Mouse (Mus musculus): ENCODE results near the gene Vps51. TPM values are rescaled to one million over a fixed set of nuclear protein-coding genes. Genes with fewer than 3 reads are reported as not detected.
A peak's percentile ranks its signal among the peaks of the same experiment; 100 is the strongest.

Vps51 gene
- polyA plus RNA-seq, 1 experiment, result 95.4 TPM

DNA sequence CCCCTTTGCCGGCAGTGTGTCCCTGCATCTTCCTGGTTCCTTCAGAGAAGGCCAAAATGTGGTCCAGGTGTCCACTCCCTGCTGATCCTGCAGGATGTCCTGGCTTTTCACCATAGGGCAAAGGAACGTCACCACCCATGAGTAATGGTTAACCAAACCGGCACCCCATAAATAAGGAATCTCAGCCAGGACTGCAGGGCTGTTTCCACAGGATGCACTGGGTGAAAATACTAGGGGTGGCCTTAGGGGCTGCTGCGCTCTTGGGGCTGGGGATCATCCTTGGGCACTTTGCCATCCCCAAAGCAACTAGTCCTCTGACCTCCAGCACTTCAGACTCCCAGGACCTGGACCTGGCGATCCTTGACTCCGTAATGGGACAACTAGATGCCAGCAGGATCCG is 28.6 kb upstream of the Vps51 start, which contains the start of gene Naaladl1:
Naaladl1 (plus strand) TSS at position 197 of the 400 bp plus-strand sequence.
- no peak for TF ChIP-seq POLR2A (IDR thresholded peaks at IDR 0.05; ENCODE audit: borderline replicate concordance, extremely low read depth, insufficient read depth, insufficient read length, poor library complexity, severe bottlenecking)
- TF ChIP-seq CTCF (IDR thresholded peaks at IDR 0.05; ENCODE audit: borderline replicate concordance, extremely low read depth, insufficient read depth, insufficient read length), result no peak
- DNase-seq (ENCODE audit: low read depth), result no peak

DNA sequence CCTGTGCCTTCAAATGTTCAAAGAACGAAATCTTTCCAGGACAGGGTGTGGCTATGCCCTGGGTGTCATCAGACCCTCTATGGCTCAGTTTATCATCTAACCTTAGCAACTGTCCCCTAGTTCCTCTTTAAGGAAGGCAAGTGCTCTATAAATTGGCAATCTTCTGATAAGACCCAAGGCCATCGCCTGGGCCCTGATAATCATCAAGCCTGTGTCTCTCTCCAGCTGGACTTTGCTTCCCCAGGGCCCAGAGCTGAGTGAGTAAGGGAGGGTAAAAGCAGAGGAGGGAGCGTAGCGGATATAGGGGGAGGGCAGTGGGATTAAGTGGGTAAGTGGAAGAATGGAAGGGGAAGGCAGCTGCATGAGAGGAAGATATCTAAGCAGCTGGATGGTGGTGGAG is 27.4 kb upstream of the Vps51 start:
- TF ChIP-seq CTCF (IDR thresholded peaks at IDR 0.05; ENCODE audit: borderline replicate concordance, extremely low read depth, insufficient read depth, insufficient read length) (no peak), POLR2A (IDR thresholded peaks at IDR 0.05; ENCODE audit: borderline replicate concordance, extremely low read depth, insufficient read depth, insufficient read length, poor library complexity, severe bottlenecking) (no peak)
- no peak for DNase-seq (ENCODE audit: low read depth)

DNA sequence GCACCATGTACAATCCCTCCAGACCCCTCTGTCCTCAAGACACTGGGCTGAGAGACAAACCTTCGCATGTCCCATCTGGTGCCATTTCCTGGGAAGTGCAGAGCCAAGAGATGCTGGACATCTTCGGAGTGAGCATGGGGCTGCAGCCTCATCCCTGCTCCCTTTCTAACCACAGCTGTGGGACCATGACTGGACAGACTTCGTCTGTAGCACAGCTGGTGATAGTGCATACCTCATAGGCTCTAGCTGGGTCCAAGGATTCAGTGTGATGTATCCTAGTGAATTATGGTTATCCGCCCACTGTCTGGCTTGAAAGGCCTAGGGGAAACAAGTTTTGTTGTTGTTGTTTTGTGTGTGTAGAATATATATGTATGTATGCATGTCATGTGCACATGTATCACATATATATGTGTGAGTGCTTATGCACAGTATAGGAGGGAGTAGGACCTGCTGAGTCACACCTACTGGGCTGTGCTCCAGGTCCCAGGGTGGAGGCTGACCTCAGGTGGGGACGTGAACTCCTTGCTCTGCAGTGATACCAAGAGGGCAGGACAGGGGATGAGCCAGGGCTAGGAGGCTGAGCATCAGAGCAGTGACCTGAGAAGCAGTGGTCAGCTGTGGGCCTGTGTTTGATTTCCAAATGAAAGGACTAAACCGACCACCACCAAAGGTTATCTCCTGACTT is 25.3 kb upstream of the Vps51 start:
- TF ChIP-seq POLR2A (IDR thresholded peaks at IDR 0.05; ENCODE audit: borderline replicate concordance, extremely low read depth, insufficient read depth, insufficient read length, poor library complexity, severe bottlenecking) (no peak), CTCF (IDR thresholded peaks at IDR 0.05; ENCODE audit: borderline replicate concordance, extremely low read depth, insufficient read depth, insufficient read length) (no peak)
- DNase-seq (ENCODE audit: low read depth), result no peak

DNA sequence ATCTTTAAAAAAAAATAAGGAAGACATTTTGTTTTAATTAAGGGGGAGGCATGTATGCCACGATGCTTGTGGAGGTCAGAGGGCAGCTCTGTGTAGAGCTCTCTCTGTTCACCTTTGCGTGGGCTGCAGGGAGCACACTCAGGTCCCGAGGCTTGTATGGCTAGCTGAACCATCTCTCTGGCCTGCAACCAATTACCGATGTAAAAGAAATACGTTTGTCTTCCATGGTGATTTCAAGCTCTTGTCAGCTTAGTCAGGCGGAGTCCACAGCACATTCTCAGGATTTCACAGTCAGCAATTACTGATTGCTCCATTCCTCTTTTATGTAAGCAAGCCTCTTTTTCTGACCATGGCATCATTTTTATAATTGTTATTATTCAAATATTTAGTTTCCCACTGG is 24.2 kb upstream of the Vps51 start:
- TF ChIP-seq CTCF (IDR thresholded peaks at IDR 0.05; ENCODE audit: borderline replicate concordance, extremely low read depth, insufficient read depth, insufficient read length), result no peak
- TF ChIP-seq POLR2A (IDR thresholded peaks at IDR 0.05; ENCODE audit: borderline replicate concordance, extremely low read depth, insufficient read depth, insufficient read length, poor library complexity, severe bottlenecking), result no peak
- no peak for DNase-seq (ENCODE audit: low read depth)

DNA sequence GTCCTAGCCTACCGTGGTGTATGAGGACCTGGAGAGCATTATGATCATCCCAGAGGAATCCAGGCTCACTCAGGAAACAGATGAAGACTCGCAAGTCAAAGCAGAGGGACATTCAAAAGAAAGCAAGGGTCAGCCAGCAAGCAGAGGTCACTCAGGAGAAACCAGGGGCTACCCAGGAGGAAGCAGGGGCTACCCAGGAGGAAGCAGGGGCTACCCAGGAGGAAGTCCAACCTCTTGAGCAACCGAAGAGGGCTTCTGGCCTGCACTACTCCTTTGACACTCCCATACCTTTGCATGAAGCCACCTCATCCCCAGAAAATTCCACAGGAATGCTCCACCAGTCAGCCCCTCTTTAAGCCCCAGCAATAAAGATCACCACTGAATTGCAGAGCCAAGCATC is 20.8 kb upstream of the Vps51 start:
- DNase-seq (ENCODE audit: low read depth), result no peak
- TF ChIP-seq CTCF (IDR thresholded peaks at IDR 0.05; ENCODE audit: borderline replicate concordance, extremely low read depth, insufficient read depth, insufficient read length) (no peak), POLR2A (IDR thresholded peaks at IDR 0.05; ENCODE audit: borderline replicate concordance, extremely low read depth, insufficient read depth, insufficient read length, poor library complexity, severe bottlenecking) (no peak)

DNA sequence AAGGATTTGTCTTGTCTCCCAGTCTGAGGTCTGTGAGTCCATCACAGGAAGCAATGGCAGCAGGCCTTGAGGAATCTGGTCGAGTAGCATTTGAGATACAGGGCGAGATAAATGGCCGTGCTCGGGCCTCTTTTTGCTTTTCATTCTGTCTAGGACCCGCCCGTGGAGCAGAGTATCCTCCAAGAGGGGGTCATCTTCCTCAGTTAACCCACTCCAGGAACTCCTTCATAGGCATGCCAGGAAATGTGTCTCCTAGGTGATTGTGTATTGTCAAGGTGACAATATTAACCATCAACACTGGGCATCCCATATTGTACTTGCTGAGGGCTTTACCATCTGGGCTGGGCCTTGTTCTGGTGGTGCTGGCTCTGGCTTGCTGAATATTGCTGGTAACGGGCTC is 17.1 kb upstream of the Vps51 start, which contains the start of gene AC131692.1:
AC131692.1 (plus strand) TSS at position 301 of the 400 bp plus-strand sequence.
- TF ChIP-seq POLR2A (IDR thresholded peaks at IDR 0.05; ENCODE audit: borderline replicate concordance, extremely low read depth, insufficient read depth, insufficient read length, poor library complexity, severe bottlenecking) (no peak), CTCF (IDR thresholded peaks at IDR 0.05; ENCODE audit: borderline replicate concordance, extremely low read depth, insufficient read depth, insufficient read length) (no peak)
- DNase-seq (ENCODE audit: low read depth), result no peak

DNA sequence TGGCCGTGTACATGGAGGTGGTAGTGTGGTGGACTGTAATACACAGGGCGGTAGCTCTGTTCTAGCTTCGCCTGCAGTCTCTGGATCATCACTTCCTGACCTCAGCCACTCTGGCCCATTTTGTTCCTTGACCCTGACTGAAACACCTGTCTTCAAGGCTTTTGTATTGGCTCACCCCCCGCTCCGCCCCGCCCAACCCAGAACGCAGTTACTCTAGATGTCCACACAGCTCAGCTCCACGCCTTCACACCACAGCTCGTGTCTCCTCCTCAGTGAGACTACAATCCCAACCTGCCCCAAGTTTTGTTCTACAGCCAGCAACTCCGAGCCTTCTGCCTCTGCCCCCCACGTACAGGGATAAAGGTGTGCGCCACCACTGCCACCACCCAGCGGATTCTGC is 11.8 kb upstream of the Vps51 start:
- DNase-seq (ENCODE audit: low read depth), result no peak
- TF ChIP-seq CTCF (IDR thresholded peaks at IDR 0.05; ENCODE audit: borderline replicate concordance, extremely low read depth, insufficient read depth, insufficient read length) (no peak), POLR2A (IDR thresholded peaks at IDR 0.05; ENCODE audit: borderline replicate concordance, extremely low read depth, insufficient read depth, insufficient read length, poor library complexity, severe bottlenecking) (no peak)

DNA sequence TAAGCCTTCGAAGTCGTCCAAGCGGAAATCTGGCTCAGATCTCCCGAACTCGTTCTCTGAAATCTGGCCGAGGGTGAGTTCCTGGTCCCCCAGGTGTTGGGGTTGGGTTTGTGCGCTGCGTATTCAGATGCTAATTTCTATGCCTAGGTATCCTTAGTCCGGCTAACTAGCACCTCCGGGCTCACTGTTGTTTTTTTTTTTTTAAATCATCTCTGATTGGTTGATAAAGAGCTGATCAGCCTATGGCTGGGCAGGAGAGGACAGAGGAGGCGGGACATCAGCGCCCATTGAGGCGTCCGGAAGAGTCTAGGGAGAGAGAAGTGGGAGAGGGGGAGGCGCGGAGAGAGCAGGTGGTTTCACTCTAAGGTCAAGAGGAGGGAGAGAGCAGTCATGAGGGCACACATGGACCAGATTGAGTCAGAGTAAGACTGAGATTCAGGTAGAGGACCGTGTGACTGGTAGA is 8.4 kb upstream of the Vps51 start:
- DNase-seq (ENCODE audit: low read depth), result peak; percentile 82
- TF ChIP-seq POLR2A (IDR thresholded peaks at IDR 0.05; ENCODE audit: borderline replicate concordance, extremely low read depth, insufficient read depth, insufficient read length, poor library complexity, severe bottlenecking) (no peak), CTCF (IDR thresholded peaks at IDR 0.05; ENCODE audit: borderline replicate concordance, extremely low read depth, insufficient read depth, insufficient read length) (no peak)

DNA sequence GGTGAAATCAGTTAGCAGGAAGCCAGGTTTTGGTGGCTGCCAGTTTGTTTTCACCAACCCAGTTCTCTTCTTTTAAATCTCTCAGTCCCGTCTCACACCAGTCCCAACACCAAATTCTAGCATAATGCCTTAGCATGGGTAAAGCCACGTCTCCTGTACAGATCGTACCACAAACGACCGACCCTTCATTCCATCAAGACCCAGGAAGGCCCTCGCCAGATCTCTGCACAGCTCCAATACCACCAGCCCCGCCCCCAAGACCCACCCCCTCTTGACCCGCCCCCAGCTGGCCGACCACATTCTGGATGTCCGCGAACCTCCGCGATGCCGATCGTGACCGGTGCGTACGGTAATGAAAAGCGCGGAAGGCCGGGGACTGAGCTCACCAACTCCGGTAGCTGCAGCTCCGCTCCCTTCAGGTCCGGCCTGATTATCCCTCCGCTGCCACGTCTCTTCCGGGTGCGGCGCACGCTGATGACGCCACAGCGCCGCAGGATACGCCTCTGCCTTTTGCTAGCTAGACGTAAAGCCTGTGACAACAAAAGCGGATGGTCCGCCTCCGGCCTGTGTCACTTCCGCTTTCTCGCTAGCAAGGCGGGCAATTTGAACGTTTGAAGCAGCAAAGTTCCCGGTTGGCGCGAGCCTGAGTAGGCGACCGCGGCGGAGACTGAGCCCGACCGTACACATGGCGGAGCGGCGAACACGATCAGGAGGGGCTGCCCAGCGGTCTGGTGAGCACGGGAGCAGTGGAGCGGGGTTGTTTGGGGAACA is 7.6 kb upstream of the Vps51 start, which contains the start of the genes Zfpl1 and Cdca5:
Zfpl1 (minus strand) TSS at position 479 of the 771 bp plus-strand sequence.
Cdca5 (plus strand) TSS at position 506 of the 771 bp plus-strand sequence.
- DNase-seq (ENCODE audit: low read depth), result peak; percentile 99
- TF ChIP-seq CTCF (IDR thresholded peaks at IDR 0.05; ENCODE audit: borderline replicate concordance, extremely low read depth, insufficient read depth, insufficient read length), result no peak
- peak; percentile 51; the same call in 1 of the 2 replicates for TF ChIP-seq POLR2A (IDR thresholded peaks at IDR 0.05; ENCODE audit: borderline replicate concordance, extremely low read depth, insufficient read depth, insufficient read length, poor library complexity, severe bottlenecking)

DNA sequence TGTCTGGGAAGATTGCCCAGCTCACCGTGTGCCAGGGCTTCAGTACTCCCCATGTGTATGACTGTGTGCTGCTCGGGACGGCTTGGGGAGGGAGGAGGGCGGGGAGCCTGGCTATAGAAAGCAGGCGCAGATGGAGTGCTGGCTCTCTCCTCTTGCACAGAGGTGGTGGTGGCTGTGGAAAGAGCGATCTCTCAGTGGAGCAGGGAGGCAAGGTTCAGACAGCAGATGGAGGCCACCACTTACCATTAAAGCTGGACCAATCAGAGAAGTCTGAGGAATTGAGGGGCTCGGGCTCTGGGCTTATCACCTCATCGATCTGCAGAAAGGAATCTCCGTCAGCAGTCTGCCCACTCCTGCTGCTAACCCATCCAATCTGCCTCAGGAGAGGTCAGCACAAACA is 5.1 kb upstream of the Vps51 start, which contains the start of gene Gm28374:
Gm28374 (minus strand) TSS at position 101 of the 400 bp plus-strand sequence.
- TF ChIP-seq POLR2A (IDR thresholded peaks at IDR 0.05; ENCODE audit: borderline replicate concordance, extremely low read depth, insufficient read depth, insufficient read length, poor library complexity, severe bottlenecking), result no peak
- no peak for TF ChIP-seq CTCF (IDR thresholded peaks at IDR 0.05; ENCODE audit: borderline replicate concordance, extremely low read depth, insufficient read depth, insufficient read length)
- DNase-seq (ENCODE audit: low read depth), result no peak

DNA sequence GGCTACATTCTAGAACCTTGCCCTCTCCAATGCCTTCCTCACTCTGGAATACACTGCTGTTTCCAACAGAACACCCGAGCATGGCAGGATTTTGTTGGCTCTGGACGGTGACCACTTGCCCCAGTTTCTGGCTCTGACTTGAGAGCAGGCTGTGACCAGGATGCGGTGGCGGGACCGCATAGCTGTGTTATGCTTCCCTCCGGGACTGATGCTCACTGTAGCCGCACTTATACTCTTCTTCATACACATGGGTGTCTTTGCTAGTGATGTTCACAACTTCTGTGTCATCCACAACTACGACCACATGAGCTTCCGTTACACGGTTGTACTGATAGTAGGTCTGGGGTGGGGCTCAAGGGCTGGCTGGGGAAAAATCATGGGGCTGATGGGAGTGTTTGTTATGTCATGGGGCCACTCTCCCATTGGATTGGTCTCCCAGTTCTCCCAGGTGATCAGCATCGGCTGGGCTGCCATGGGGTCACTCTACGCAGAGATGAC is 3.0 kb upstream of the Vps51 start, which contains the start of gene Tmem262:
Tmem262 (plus strand) TSS at position 51 of the 498 bp plus-strand sequence.
- no peak for DNase-seq (ENCODE audit: low read depth)
- TF ChIP-seq CTCF (IDR thresholded peaks at IDR 0.05; ENCODE audit: borderline replicate concordance, extremely low read depth, insufficient read depth, insufficient read length) (no peak), POLR2A (IDR thresholded peaks at IDR 0.05; ENCODE audit: borderline replicate concordance, extremely low read depth, insufficient read depth, insufficient read length, poor library complexity, severe bottlenecking) (no peak)
